26 mouse cellular contexts compared by ENCODE assay signal in genomic region chr16:29837874-29838273, GRCm38 (mm10).
DNase-seq lines count a peak whose midpoint lies in the region; ATAC-seq lines count a peak whose summit lies in the region.
"Had no signal": no experiment of that assay in that cellular context is flagged by ENCODE, and none has a peak within 500 bp of the region (broad histone marks: within the 10 kb centered on the region; RNA-seq: fewer than 3 reads in every experiment).

No protein-coding gene starts in this region.

- no peaks in the 10 kb centered on the region for H3K36me3 ChIP-seq in forebrain, embryonic 12.5 days (replicated peaks)
- H3K36me3 ChIP-seq in forebrain, embryonic 15.5 days = no peaks in the 10 kb centered on the region
- no peaks in the 10 kb centered on the region for H3K36me3 ChIP-seq in midbrain, embryonic 10.5 days
- no peaks in the 10 kb centered on the region for H3K36me3 ChIP-seq in midbrain, embryonic 14.5 days (ENCODE audit: control insufficient read depth, insufficient read depth, low read length)
- no peaks in the 10 kb centered on the region for H3K36me3 ChIP-seq in forebrain, embryonic 14.5 days (ENCODE audit: control insufficient read depth, insufficient read depth, low read length)
- H3K36me3 ChIP-seq: embryonic facial prominence, embryonic 10.5 days; embryonic facial prominence, embryonic 15.5 days; heart, embryonic 10.5 days; heart, embryonic 15.5 days; intestine, embryonic 15.5 days; neural tube, embryonic 12.5 days; stomach, embryonic 15.5 days had no signal

- H3K27ac ChIP-seq in forebrain, embryonic 12.5 days = no peak overlapping the region
- no peak overlapping the region for H3K27ac ChIP-seq in forebrain, embryonic 15.5 days (replicated peaks)
- no peak overlapping the region for H3K27ac ChIP-seq in midbrain, embryonic 10.5 days (replicated peaks)
- H3K27ac ChIP-seq in midbrain, embryonic 14.5 days (replicated peaks; ENCODE audit: low read depth, low read length) = no peak overlapping the region
- H3K27ac ChIP-seq in forebrain, embryonic 14.5 days (ENCODE audit: low read depth, low read length) = no peak overlapping the region
- H3K27ac ChIP-seq: embryonic facial prominence, embryonic 10.5 days; heart, embryonic 15.5 days; intestine, embryonic 15.5 days; liver, embryonic 14.5 days; macrophage; neural tube, embryonic 12.5 days; stomach, embryonic 15.5 days had no signal

- peak overlapping the region; percentile 58; the same call in 1 of the 2 replicates for H3K4me2 ChIP-seq in forebrain, embryonic 12.5 days
- no peak overlapping the region for H3K4me2 ChIP-seq in forebrain, embryonic 15.5 days (replicated peaks)
- no peak overlapping the region; the same call in 1 of the 2 replicates for H3K4me2 ChIP-seq in midbrain, embryonic 14.5 days (ENCODE audit: low read length)
- H3K4me2 ChIP-seq in forebrain, embryonic 14.5 days (ENCODE audit: low read length) = peak overlapping the region; percentile 63; the same call in 1 of the 2 replicates

- 39% methylated on average over 5 of the region's 5 CpGs for WGBS in forebrain, embryonic 12.5 days
- 41% methylated on average over 5 of the region's 5 CpGs for WGBS in forebrain, embryonic 15.5 days
- WGBS in midbrain, embryonic 10.5 days = 31% methylated on average over 5 of the region's 5 CpGs
- 14% methylated on average over 5 of the region's 5 CpGs for WGBS in midbrain, embryonic 14.5 days
- WGBS in forebrain, embryonic 14.5 days = 46% methylated on average over 5 of the region's 5 CpGs

- H3K4me3 ChIP-seq in forebrain, embryonic 12.5 days (replicated peaks) = no peak overlapping the region
- H3K4me3 ChIP-seq in forebrain, embryonic 15.5 days = no peak overlapping the region
- no peak overlapping the region for H3K4me3 ChIP-seq in midbrain, embryonic 10.5 days
- no peak overlapping the region for H3K4me3 ChIP-seq in midbrain, embryonic 14.5 days (replicated peaks; ENCODE audit: low read depth, low read length)
- H3K4me3 ChIP-seq in forebrain, embryonic 14.5 days (ENCODE audit: low read depth, low read length) = no peak overlapping the region
- H3K4me3 ChIP-seq: embryonic facial prominence, embryonic 15.5 days; intestine, embryonic 15.5 days; stomach, embryonic 15.5 days had no signal

- H3K9ac ChIP-seq in forebrain, embryonic 12.5 days = no peak overlapping the region
- H3K9ac ChIP-seq in forebrain, embryonic 15.5 days (replicated peaks) = no peak overlapping the region
- H3K9ac ChIP-seq in midbrain, embryonic 14.5 days (replicated peaks; ENCODE audit: low read length) = no peak overlapping the region
- H3K9ac ChIP-seq in forebrain, embryonic 14.5 days (ENCODE audit: low read length) = no peak overlapping the region
- H3K9ac ChIP-seq: embryonic facial prominence, embryonic 15.5 days; heart, embryonic 15.5 days; intestine, embryonic 15.5 days; liver, embryonic 14.5 days; neural tube, embryonic 12.5 days; stomach, embryonic 15.5 days had no signal

- H3K4me1 ChIP-seq in forebrain, embryonic 12.5 days = peaks cover 30% of the 10 kb centered on the region
- peaks cover 35% of the 10 kb centered on the region for H3K4me1 ChIP-seq in forebrain, embryonic 15.5 days
- peaks cover 73% of the 10 kb centered on the region for H3K4me1 ChIP-seq in midbrain, embryonic 10.5 days
- H3K4me1 ChIP-seq in midbrain, embryonic 14.5 days (ENCODE audit: control insufficient read depth, insufficient read depth, low read length) = peaks cover 15% of the 10 kb centered on the region
- H3K4me1 ChIP-seq in forebrain, embryonic 14.5 days (ENCODE audit: control insufficient read depth, insufficient read depth, low read length) = peaks cover 30% of the 10 kb centered on the region

- no peaks in the 10 kb centered on the region for H3K9me3 ChIP-seq in forebrain, embryonic 12.5 days
- no peaks in the 10 kb centered on the region for H3K9me3 ChIP-seq in forebrain, embryonic 15.5 days
- H3K9me3 ChIP-seq in midbrain, embryonic 10.5 days (replicated peaks) = no peaks in the 10 kb centered on the region
- H3K9me3 ChIP-seq in midbrain, embryonic 14.5 days (ENCODE audit: control insufficient read depth, low read length) = no peaks in the 10 kb centered on the region
- no peaks in the 10 kb centered on the region for H3K9me3 ChIP-seq in forebrain, embryonic 14.5 days (replicated peaks; ENCODE audit: control insufficient read depth, low read length)
- H3K9me3 ChIP-seq: embryonic facial prominence, embryonic 10.5 days; embryonic facial prominence, embryonic 15.5 days; heart, embryonic 10.5 days; heart, embryonic 15.5 days; intestine, embryonic 15.5 days; neural tube, embryonic 12.5 days; stomach, embryonic 15.5 days had no signal

- ATAC-seq in forebrain, embryonic 12.5 days (ENCODE audit: low FRiP score) = no peak
- ATAC-seq in forebrain, embryonic 15.5 days (replicated peaks) = no peak
- ATAC-seq in midbrain, embryonic 14.5 days (ENCODE audit: low FRiP score, low TSS enrichment) = no peak
- no peak for ATAC-seq in forebrain, embryonic 14.5 days
- ATAC-seq: intestine, embryonic 15.5 days had no signal

- DNase-seq in midbrain, embryonic 10.5 days (ENCODE audit: low spot score) = peak; percentile 65
- DNase-seq in midbrain, embryonic 14.5 days = no peak
- peak; percentile 75 for DNase-seq in embryo, embryonic 10.5 days (ENCODE audit: low spot score)
- DNase-seq in forebrain, embryonic 14.5 days (ENCODE audit: low spot score) = no peak
- no peak for DNase-seq in kidney, postnatal 36 days
- DNase-seq in B cell, adult 2 months = no peak
- DNase-seq: adrenal gland, postnatal 14 days; cerebellum, adult 11 months; cerebellum, adult 9-10 months; cerebellum, postnatal 36 days; gastrocnemius, postnatal 25 days; kidney, adult 2 months; liver; lung, adult 2 months; lung, postnatal 10 days had no signal

- peaks cover 30% of the 10 kb centered on the region for H3K27me3 ChIP-seq in forebrain, embryonic 12.5 days
- H3K27me3 ChIP-seq in forebrain, embryonic 15.5 days = peaks cover 4% of the 10 kb centered on the region; the same call in 1 of the 2 replicates
- H3K27me3 ChIP-seq in midbrain, embryonic 10.5 days (ENCODE audit: low read depth, poor library complexity, severe bottlenecking) = peaks cover 93% of the 10 kb centered on the region
- peaks cover 38% of the 10 kb centered on the region for H3K27me3 ChIP-seq in midbrain, embryonic 14.5 days (ENCODE audit: control insufficient read depth, insufficient read depth, low read length)
- H3K27me3 ChIP-seq in forebrain, embryonic 14.5 days (replicated peaks; ENCODE audit: control insufficient read depth, insufficient read depth, low read length) = no peaks in the 10 kb centered on the region
- H3K27me3 ChIP-seq: embryonic facial prominence, embryonic 15.5 days; intestine, embryonic 15.5 days; stomach, embryonic 15.5 days had no signal

Comparison
In these comparisons a context has a peak if more than half of its experiments do, and no peak if none do; other contexts are left out.
1. H3K4me2 ChIP-seq: peak in forebrain, embryonic 12.5 days (single experiment) and forebrain, embryonic 14.5 days (single experiment); none in forebrain, embryonic 15.5 days (single experiment) and midbrain, embryonic 14.5 days (single experiment).
2. DNase-seq: peak in midbrain, embryonic 10.5 days (single experiment) and embryo, embryonic 10.5 days (single experiment); none in midbrain, embryonic 14.5 days (single experiment), forebrain, embryonic 14.5 days (single experiment), kidney, postnatal 36 days (0 of 2) and B cell, adult 2 months (0 of 2).